Mouse (Mus musculus): ENCODE results near the gene Slc1a5.

Slc1a5 gene

DNA sequence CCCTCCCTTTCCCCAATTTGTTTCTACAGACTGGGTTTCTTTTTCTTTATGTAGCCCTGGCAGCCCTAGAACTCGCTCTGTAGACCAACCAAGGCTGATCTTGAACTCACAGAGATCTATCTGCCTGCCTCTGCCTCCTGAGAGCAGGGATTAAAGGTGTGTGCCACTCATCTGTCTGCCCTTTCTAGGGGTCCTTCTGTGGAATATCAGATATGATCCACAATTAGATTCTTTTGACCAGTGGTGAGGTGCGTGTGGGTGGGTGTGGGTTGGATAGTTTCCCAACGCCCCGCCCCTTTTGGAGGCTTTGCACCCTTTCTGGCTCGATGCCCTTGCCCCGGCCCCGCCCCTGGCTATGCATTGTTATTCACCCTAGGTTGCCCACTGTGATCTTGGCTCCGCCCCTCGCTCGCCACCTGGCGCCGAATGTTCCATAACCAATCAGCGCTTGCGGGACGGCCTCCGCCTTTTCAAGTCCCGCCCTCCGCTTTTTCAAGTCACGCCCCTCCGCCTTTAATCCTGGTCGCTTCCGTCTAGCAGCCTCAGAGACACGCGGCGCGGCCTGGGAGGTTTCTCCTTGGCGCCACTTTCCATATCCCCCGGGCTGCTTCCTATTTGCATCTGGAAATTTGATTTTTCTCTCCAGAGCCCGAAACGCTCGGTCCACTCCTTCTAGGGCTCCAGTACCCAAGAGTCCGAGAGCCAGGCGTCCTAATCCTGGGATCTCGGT, at the start of gene Slc1a5:
Slc1a5 (plus strand) TSS at position 516 of the 730 bp plus-strand sequence.
- peak; percentile 94 for DNase-seq (ENCODE audit: low spot score)

DNA sequence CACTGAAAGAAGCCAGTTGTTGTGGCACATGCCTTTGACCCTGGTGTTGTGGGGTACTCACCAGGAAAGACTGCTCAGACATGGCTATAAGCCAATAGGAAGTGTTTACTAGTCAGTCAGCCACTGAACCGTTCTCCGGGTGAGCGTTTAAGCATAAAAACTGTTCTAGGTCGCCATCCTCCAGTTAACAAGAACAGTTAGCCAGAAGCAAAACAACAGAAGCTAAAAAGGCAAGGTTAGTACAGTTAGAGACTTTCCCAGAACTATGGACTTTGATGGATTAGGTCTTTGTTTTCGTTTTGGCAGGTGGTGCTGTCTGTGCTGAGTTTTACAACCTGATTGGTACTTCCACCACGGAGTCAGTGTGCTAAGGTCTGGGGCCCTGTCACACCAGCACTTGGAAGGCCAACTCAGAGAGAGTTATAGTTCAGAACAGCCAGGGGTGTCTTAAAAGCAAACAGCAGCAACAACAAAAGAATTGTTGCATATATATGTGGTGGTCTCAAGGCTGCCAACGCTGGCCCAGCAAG, 49.2 kb upstream of the Slc1a5 start:
- DNase-seq (ENCODE audit: low spot score): no peak

DNA sequence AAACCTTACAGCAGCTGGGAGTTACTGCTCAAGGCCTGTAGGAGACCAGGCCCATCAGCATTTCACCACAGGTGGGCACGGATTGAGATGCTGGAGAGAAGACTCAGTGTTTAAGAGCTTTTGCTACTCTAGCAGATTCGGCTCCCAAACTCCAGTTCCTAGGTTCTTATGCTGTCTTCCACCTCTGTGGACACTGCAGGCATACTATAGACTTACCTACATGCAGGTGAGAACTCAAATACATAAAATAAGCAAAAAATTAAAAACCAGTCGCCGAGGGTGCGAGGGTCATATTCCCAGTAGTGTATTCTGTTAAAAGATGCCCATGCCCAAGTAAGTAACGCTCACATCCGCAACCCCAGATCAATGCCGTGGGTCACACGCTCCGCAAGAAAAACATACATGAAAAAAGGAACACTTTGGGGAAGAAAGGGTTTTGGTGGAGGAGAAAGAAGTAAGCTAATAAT, 43.5 kb upstream of the Slc1a5 start:
- no peak for DNase-seq (ENCODE audit: low spot score)

DNA sequence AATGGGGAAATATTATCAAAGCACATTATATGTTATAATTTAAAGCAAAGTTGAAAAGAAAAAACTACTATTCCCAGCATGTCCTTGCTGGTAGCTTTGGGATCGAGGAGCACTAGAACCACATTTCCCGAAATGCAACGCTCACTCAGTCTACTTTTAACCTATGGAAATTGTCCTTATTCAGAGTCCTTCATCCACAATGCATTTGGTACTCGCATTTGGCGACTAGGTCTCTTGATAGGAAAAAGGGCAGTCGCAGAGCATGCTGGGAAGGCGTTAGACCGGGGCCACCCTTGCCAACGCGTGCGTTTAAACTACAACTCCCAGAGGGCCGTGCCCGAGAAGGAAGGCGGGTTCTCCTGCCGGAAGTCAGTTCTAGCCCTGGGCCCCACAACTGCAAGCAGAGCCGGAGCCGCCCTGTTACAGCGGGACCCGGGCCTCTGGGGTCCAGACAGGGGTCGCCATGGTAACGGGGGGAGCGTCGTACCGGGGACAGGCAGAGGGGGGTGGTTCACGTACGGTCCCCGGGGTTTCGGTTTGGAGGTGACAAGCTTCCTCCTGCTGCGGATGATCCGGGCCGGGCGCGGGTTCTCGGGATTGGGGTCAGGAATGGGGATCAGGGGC, 43.0 kb upstream of the Slc1a5 start, which contains the start of gene Ap2s1:
Ap2s1 (plus strand) TSS at position 338 of the 624 bp plus-strand sequence.
- DNase-seq (ENCODE audit: low spot score): peak; percentile 96

DNA sequence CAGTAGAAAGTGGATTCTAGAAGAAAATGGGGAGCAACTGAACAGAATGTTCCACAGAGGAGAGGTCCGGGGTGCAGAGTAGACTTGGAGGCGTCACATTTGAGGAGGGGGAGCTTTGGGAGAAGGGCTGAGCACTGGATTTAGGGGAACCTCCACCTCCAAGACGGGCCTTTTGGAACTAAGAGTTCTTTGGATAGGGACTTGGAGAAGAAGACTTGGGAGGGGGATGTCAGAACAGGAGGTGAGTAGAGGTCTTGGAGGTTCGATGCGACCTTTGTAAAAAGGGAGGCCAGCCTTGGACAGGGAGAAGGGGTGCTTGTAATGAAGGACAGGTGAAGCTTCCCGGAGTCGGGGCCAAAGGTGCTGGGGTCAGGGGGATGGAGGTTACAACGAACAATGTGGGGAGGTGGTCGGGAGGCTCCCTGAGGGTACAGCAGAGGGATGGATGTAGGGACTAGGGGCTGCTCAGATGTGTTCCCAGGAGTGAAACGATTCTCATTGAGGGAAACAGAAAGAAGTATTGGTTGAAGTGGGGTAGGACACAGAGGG, 42.0 kb upstream of the Slc1a5 start:
- DNase-seq (ENCODE audit: low spot score): no peak

DNA sequence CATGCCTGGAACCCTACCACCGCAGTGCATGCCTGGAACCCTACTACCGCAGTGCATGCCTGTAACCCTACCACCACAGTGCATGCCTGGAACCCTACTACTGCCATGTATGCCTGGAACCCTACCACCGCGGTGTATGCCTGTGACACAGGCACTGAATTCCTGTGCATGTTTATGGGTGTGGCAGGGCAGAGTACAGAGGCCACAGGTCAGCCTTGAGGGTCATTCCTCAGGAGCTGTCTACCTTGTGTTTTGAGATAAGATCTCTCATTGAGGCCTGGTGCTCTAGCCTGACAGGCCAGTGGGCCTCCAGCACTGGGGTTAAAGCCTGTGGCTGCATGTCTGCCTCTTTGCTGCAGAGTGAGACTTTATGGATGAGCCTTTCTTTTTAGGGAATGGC, 35.8 kb upstream of the Slc1a5 start:
- DNase-seq (ENCODE audit: low spot score): no peak

DNA sequence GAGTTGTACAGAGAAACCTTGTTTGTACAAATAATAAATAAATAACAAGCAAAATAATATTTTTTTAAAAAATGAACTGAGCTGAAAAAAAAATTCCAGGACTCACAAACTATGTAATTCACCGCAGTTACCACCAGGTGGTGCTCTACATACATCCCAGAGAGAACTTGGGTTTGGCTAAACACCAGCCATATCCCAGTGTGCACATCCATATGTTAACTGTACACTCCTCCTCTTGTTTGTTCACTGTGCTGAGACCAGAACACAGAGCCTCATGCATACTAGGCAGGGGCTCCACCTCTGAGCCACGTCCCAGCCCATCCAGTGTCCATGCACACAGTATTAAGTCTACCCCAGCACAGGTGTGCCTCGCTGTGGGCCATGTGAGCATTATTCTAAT, 35.0 kb upstream of the Slc1a5 start:
- DNase-seq (ENCODE audit: low spot score): peak; percentile 41

DNA sequence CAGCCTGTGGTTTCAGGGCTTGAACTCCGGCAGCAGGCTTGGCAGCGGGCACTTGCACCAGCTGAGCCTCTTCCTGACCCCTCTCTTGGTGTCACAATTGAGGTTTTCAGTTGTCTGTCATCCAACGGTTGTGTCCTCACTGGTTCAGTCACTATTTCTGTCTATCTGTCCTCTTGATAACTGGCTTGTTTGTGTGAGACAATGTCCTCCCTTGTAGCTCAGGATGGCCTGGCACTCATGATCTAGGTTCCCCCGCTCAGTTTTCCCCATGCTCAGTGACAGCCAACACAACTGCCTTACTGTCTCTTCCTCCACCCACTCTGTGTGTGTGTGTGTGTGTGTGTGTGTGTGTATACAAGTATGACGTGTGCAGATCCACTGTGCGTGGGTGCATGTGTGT, 33.5 kb upstream of the Slc1a5 start:
- DNase-seq (ENCODE audit: low spot score): no peak

DNA sequence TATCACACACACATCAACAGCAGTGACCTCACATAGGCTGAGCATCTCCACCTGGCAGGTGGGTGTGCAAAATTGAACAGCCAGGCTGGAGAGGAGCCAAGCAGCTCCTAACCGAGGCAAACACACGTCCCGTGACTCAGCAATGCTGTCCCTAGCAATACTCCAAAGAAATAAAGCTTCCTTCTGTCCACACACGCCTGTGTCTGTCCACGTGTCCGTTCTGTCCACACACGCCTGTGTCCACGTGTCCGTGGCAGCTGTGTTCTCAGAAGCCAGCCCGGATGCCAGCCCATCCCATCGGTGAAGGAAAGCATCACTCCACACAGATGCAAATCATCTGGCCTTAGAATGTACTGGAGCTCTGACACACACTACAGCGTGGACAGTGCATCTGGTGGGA, 29.1 kb upstream of the Slc1a5 start:
- DNase-seq (ENCODE audit: low spot score): no peak

DNA sequence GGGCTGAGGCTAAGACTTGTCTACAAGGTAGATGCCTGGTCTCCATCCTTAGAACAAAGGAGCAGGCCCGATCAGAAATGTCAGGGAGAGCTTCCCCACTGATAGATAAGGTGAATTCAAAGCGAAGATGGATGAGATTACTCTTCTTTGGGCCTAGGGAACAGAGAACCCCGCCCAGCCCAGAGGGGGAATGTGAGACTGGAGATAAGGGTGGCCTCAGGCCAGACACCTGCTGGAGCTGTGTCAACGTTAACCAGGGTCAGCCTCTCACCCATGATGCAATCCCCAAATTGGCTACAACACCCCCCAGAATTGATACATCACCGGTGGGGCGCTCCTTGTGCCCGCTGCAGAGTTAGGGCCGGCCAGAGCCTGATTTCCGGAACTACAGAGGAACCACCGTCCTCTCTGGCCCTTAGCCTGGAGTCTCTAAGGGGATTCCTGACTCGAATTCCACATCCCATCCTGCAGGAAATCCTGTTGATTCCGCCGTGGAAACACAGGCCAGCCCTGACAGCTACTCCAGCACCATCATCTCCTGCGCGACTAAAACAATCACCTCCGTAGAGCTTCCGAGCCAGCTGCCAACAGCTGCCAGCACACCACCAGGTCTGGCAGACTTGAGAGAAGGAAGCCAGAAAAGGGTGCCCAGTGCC, 25.6 kb upstream of the Slc1a5 start:
- DNase-seq (ENCODE audit: low spot score): no peak

DNA sequence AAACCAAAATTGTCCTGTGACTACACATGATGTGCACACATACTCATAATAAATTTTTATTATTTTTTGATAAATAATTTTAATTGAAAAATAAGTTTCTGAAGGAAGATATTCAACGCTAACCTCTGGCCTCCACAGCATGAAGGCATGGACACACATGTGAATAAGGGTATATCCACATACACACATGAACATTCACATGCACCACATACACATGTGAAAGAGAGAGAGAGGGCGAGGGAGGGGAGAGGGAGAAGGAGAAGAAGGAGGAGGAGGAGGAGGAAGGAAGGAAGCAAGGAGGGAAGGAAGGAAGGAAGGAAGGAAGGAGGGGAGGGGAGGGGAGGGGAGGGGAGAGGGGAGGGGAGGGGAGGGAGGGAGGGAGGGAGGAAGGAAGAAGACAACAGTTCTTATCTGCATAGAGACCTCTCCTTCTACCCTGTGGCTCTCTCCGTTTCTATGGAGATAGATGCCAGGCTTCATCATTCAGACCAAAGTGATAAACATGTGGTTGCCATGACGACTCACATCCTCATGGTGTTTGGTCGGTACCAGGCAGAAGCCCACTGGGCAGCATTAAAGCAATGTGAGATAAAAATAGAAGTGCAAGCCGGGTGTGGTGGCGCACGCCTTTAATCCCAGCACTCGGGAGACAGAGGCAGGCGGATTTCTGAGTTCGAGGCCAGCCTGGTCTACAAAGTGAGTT, 22.1 kb upstream of the Slc1a5 start:
- DNase-seq (ENCODE audit: low spot score): peak; percentile 30

DNA sequence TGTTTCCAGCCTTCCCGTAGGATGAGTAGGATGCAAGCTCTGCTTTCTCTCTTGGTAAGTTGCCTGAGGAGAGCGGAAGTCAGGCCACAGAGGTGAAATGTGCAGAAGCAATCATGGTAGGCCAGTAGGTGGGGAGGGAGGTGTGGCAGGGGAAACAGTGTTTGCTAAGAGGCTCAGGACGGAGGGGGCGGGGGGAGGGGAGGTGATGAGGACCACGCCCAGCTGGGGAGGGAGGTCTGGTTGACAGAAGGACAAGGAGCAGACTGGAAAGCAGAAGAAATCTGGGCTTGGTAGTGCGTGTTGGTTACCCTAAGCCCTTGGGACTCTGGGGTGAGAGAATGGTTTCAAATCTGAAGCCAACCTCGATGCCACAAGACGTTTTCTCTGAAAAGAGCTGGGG, 20.8 kb upstream of the Slc1a5 start:
- DNase-seq (ENCODE audit: low spot score): no peak

DNA sequence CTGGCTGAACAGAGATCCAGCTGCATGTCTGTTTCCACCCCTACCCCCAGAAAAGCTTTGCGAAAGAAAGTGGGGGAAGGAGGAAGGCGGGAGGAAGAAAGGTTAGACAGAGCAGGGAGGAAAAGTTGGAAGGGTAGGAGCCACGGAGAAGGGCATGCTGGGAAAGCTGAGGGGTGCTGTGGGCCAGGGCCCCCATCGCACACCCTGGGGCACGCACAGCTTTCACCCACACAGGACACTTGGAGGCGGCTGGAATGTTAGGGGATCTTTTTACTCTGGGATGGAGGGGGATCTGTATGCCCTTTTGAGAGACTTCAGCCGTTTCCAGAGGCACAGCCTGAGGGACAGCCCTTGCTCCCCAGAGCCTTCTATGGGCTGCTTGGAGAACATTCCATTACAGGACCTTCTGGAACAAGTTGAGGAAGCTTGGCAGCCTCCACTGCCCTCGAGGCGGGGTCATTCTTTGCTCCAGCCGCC, 20.1 kb upstream of the Slc1a5 start:
- no peak for DNase-seq (ENCODE audit: low spot score)

DNA sequence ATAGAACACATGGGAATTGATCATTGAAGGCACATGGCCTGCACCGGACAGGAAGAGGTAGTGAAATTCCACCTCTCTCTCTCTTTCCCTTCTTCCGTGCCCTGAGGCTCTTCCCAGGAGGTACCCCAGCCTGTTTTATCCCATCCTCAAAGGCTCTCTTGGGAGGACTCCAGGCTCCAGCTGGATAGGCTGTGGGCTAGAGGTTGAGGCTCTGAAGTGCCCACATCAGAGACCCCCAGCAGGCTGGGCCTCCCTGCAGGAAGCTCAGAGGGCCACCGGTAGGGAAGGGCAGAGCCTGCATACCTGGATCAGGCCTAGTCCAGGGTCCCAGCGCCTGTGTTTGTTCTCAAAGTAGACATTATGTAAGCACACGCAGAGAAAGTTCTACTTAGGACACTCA, 19.5 kb upstream of the Slc1a5 start:
- DNase-seq (ENCODE audit: low spot score): no peak

DNA sequence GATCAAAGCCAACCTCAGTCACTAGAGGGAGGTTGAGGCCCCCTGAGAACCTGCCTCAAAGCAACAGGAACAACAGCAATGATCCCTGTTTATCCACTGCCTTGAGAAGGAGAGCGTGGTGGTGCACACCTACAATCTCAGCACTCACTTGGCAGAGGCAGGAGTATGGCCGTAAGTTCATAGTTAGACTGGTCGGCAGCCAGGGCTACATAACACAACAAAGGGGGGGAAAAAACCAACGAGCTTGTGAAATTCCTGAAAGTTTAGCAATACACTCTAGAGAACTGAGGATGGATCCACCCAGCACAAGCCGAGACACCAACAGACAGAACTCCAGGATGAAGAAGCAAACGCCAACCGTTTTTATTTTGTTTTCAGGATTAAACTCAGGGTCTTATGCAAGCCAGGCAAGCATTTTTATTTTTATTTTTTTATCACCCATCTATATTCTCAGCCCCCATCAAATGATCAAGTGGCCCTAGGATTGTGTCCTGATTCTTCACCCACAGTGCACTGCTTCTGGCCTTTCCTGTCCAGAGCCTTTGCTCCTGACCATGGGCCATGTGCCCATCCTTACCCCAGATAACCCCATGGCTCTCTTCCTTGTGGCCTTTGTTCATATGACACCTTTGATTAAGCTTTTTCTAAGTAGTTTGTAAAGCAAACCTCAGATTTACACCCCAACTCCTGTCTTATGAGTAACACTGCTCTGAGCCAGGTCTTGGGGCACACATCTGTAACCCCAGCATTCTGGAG, 17.5 kb upstream of the Slc1a5 start:
- DNase-seq (ENCODE audit: low spot score): no peak

DNA sequence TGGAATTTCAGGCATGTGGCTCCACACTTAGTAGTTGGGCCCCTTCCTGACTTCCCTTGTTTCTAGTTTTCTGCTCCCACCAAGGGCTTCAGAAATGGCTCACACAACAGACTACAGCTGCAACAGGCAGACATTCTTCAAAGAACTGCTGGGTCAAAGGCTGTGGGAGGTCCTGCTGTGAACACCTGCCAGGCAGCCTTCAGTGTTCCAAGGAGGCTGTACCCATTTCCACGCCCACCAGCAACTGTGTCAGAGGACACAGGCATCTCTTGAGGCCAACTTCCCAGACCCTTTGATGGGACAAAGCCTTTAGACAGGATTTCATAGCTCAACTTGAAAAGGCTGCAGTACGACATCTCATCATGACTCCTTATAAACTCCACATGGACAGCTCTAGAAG, 14.7 kb upstream of the Slc1a5 start:
- no peak for DNase-seq (ENCODE audit: low spot score)

DNA sequence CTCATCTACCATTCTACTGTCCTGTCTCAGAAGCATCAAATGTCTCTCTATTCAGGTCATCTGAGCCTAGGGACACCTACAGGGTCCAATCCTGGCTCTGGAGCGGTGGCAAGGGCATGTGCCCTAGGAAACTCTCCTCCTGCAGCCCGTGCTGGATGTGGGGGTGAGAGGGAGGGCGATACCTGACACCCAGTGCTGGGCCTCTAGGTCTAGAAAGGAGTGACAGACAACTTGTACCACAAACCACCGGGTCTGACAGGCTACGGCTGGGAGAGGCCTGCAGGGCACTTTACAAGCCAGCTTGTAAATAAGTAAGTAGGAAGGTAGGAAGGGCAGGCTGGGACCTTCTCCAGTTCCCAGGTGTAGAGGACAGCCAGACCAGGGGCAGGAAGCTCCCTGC, 5.3 kb upstream of the Slc1a5 start:
- no peak for DNase-seq (ENCODE audit: low spot score)

DNA sequence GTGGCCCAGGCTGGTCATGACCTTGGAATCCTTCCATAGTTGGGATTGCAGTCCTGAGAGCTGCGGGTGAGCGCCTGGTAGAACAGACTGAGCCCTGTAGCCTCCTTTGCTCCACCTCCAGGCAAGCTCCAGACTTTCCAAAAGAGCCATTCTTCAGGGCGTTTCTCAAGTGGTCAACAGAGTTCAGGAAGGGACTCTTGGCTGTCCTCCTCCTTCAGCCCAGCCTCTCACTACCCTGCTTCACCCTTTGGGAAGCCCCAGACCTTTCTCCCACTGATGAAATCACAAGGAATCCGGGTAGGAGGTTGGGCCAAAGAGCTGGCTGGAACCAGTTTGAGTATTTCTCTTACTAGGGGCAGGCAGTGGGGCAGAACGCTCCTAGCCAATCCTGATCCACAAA, 1.1 kb upstream of the Slc1a5 start:
- no peak for DNase-seq (ENCODE audit: low spot score)

DNA sequence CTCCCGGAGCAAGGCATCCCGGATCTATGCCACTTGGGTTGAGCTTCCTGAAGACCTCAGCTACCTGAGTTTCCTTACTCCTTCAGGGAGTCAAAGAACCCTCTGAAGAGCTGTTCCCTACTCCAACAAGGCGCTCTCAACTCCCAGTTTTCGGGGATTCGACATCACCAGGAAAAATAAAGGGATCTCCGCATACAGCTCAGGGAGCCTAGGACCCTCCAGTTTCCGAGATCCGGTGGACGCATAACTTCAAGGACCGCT, 345 bp downstream of the Slc1a5 start:
- no peak for DNase-seq (ENCODE audit: low spot score)

DNA sequence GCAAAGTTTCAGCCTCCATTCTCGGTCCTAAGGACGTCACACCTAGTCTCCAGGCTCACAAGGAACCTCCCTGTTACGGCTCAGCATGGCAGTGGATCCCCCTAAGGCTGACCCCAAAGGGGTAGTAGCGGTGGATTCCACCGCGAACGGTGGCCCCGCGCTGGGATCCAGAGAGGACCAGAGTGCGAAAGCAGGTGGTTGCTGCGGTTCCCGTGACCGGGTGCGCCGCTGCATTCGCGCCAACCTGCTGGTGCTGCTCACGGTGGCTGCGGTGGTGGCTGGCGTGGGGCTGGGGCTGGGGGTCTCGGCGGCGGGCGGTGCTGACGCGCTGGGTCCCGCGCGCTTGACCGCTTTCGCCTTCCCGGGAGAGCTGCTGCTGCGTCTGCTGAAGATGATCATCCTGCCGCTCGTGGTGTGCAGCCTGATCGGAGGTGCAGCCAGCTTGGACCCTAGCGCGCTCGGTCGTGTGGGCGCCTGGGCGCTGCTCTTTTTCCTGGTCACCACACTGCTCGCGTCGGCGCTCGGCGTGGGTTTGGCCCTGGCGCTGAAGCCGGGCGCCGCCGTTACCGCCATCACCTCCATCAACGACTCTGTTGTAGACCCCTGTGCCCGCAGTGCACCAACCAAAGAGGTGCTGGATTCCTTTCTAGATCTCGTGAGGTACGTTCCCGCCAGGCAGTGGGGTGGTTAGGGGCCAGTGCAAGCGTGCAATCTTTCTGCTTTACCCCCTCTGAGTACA, 845 bp downstream of the Slc1a5 start:
- peak; percentile 40 for DNase-seq (ENCODE audit: low spot score)
